Mouse (Mus musculus): ENCODE measurements around the gene Actn4. TPM values are rescaled to one million over a fixed set of nuclear protein-coding genes. Genes with fewer than 3 reads are reported as not detected.

Actn4 gene
- 91.4 and 114 TPM in 2 replicates for polyA plus RNA-seq (2015; fragmentation: Nextera tagmentation; extraction: Ambion mirVana)

GRCm38 (mm10) chr7:28961927-28962670 is at the start of gene Actn4:
Gene Actn4 (minus strand): TSS chr7:28962340.

GRCm38 (mm10) chr7:28981651-28982273 is 19.6 kb upstream of the Actn4 start, which contains the start of the genes Eif3k and Map4k1:
Gene Eif3k (minus strand): TSS chr7:28981864.
Gene Map4k1 (plus strand): TSS chr7:28982050.

GRCm38 (mm10) chr7:28881199-28881598 is 80.9 kb downstream of the Actn4 start, which contains the start of gene Capn12:
Gene Capn12 (plus strand): TSS chr7:28881422.

GRCm38 (mm10) chr7:28863540-28863939 is 98.6 kb downstream of the Actn4 start, which contains the start of gene Lgals7:
Gene Lgals7 (plus strand): TSS chr7:28863853.

Other genes with a start within 250 kb of the Actn4 start
- gene Fbxo17, start 245.5 kb downstream of the Actn4 start, polyA plus RNA-seq (2015; fragmentation: Nextera tagmentation; extraction: Ambion mirVana): 31.7 and 38.9 TPM in 2 replicates
- 81.3 and 93.6 TPM in 2 replicates for gene Mrps12, start 220.5 kb downstream of the Actn4 start, polyA plus RNA-seq (2015; fragmentation: Nextera tagmentation; extraction: Ambion mirVana)
- gene Sars2, start 220.3 kb downstream of the Actn4 start, polyA plus RNA-seq (2015; fragmentation: Nextera tagmentation; extraction: Ambion mirVana): 17.2 and 19.4 TPM in 2 replicates
- not detected in 2 replicates for gene Ccer2, start 206.2 kb downstream of the Actn4 start, polyA plus RNA-seq (2015; fragmentation: Nextera tagmentation; extraction: Ambion mirVana)
- 62.9 and 66.0 TPM in 2 replicates for gene Sirt2, start 195.6 kb downstream of the Actn4 start, polyA plus RNA-seq (2015; fragmentation: Nextera tagmentation; extraction: Ambion mirVana)
- 30.2 and 30.6 TPM in 2 replicates for gene Nfkbib, start 194.8 kb downstream of the Actn4 start, polyA plus RNA-seq (2015; fragmentation: Nextera tagmentation; extraction: Ambion mirVana)
- 2.5 and 3.7 TPM in 2 replicates for gene Rinl, start 173.4 kb downstream of the Actn4 start, polyA plus RNA-seq (2015; fragmentation: Nextera tagmentation; extraction: Ambion mirVana)
- 135 and 152 TPM in 2 replicates for gene Hnrnpl, start 153.8 kb downstream of the Actn4 start, polyA plus RNA-seq (2015; fragmentation: Nextera tagmentation; extraction: Ambion mirVana)
- 346 and 375 TPM in 2 replicates for gene Ech1, start 137.1 kb downstream of the Actn4 start, polyA plus RNA-seq (2015; fragmentation: Nextera tagmentation; extraction: Ambion mirVana)
- 11.0 and 14.1 TPM in 2 replicates for gene Lgals4, start 128.5 kb downstream of the Actn4 start, polyA plus RNA-seq (2015; fragmentation: Nextera tagmentation; extraction: Ambion mirVana)
- gene Lgals7, start 98.5 kb downstream of the Actn4 start, polyA plus RNA-seq (2015; fragmentation: Nextera tagmentation; extraction: Ambion mirVana): 0.90 and 22.5 TPM in 2 replicates
- 0.22 and 0.27 TPM in 2 replicates for gene Capn12, start 80.9 kb downstream of the Actn4 start, polyA plus RNA-seq (2015; fragmentation: Nextera tagmentation; extraction: Ambion mirVana)
- gene Eif3k, start 19.5 kb upstream of the Actn4 start, polyA plus RNA-seq (2015; fragmentation: Nextera tagmentation; extraction: Ambion mirVana): 221 and 242 TPM in 2 replicates
- gene Map4k1, start 19.7 kb upstream of the Actn4 start, polyA plus RNA-seq (2015; fragmentation: Nextera tagmentation; extraction: Ambion mirVana): 1.1 and 1.5 TPM in 2 replicates
- 43.5 and 66.7 TPM in 2 replicates for gene Ryr1, start 162.8 kb upstream of the Actn4 start, polyA plus RNA-seq (2015; fragmentation: Nextera tagmentation; extraction: Ambion mirVana)
- 0.41 and 0.74 TPM in 2 replicates for gene Rasgrp4, start 172.5 kb upstream of the Actn4 start, polyA plus RNA-seq (2015; fragmentation: Nextera tagmentation; extraction: Ambion mirVana)
- 22.1 and 24.3 TPM in 2 replicates for gene Fam98c, start 193.9 kb upstream of the Actn4 start, polyA plus RNA-seq (2015; fragmentation: Nextera tagmentation; extraction: Ambion mirVana)
- 0.17 and 0.23 TPM in 2 replicates for gene Ggn, start 207.9 kb upstream of the Actn4 start, polyA plus RNA-seq (2015; fragmentation: Nextera tagmentation; extraction: Ambion mirVana)
- 0.67 and 0.69 TPM in 2 replicates for gene Spred3, start 208.1 kb upstream of the Actn4 start, polyA plus RNA-seq (2015; fragmentation: Nextera tagmentation; extraction: Ambion mirVana)
- 257 and 271 TPM in 2 replicates for gene Psmd8, start 218.4 kb upstream of the Actn4 start, polyA plus RNA-seq (2015; fragmentation: Nextera tagmentation; extraction: Ambion mirVana)

Data from skeletal muscle tissue, postnatal 0 days (tissue).